Mouse (Mus musculus) heart, postnatal 0 days (tissue): Measurements from ENCODE around the gene Arpc3. TPM values are rescaled to one million over a fixed set of nuclear protein-coding genes. Genes with fewer than 3 reads are reported as not detected.
A peak's percentile ranks its signal among the peaks of the same experiment; 100 is the strongest.

Source experiments
- ATAC-seq: fragments of 200-750 bp; cut with Nextera tagmentation; 2 replicates; pipeline ENCODE4 v1.8.0; 2017; ENCODE audit warnings: low read depth, moderate number of reproducible peaks, moderate library complexity; ENCODE audit not compliant: insufficient read depth
- DNase-seq: peaks from one replicate; pipeline ENCODE4 v3.0.0-alpha.2; 2016; ENCODE audit warnings: low spot score
- H3K27ac ChIP-seq: fragments of 300-500 bp; sonication (generic); 2 replicates; pipeline ENCODE4 v1.5.1; 2014; ENCODE audit warnings: low read depth, mild to moderate bottlenecking
- H3K27me3 ChIP-seq: fragments of 300-500 bp; sonication (generic); 2 replicates; pipeline ENCODE4 v1.6.1; 2014; ENCODE audit warnings: low read length, mixed read lengths; ENCODE audit not compliant: control insufficient read depth, insufficient read depth
- H3K36me3 ChIP-seq: fragments of 300-500 bp; sonication (generic); replicated peaks from 2 replicates; pipeline ENCODE4 v1.6.1; 2014; ENCODE audit warnings: low read length, mixed read lengths; ENCODE audit not compliant: control insufficient read depth, insufficient read depth
- H3K4me1 ChIP-seq: fragments of 300-500 bp; sonication (generic); 2 replicates; pipeline ENCODE4 v1.6.1; 2014; ENCODE audit warnings: antibody characterized with exemption; ENCODE audit not compliant: control insufficient read depth, insufficient read depth
- H3K4me2 ChIP-seq: fragments of 300-500 bp; sonication (generic); 2 replicates; pipeline ENCODE4 v1.6.1; 2014; ENCODE audit warnings: low read depth, mild to moderate bottlenecking, low read length, moderate library complexity
- H3K4me3 ChIP-seq: fragments of 300-500 bp; sonication (generic); 2 replicates; pipeline ENCODE4 v1.5.1; 2014; ENCODE audit warnings: low read depth, low read length
- H3K9ac ChIP-seq: fragments of 300-500 bp; sonication (generic); replicated peaks from 2 replicates; pipeline ENCODE4 v1.6.1; 2014; ENCODE audit warnings: low read depth, low read length, mixed read lengths
- H3K9me3 ChIP-seq: fragments of 300-500 bp; sonication (generic); replicated peaks from 2 replicates; pipeline ENCODE4 v1.6.1; 2016; ENCODE audit warnings: low read length; ENCODE audit not compliant: control insufficient read depth
- CTCF ChIP-seq: IDR thresholded peaks from 2 replicates; pipeline ENCODE4 v1.5.1; 2016; ENCODE audit warnings: antibody characterized with exemption, control low read depth, low read depth
- EP300 ChIP-seq: IDR thresholded peaks from 2 replicates; pipeline ENCODE4 v1.6.1; 2016; ENCODE audit warnings: antibody characterized with exemption, low read depth
- WGBS: fragments of 180-500 bp; shearing (Covaris S2); extraction: QIAGEN DNeasy Blood & Tissue Kit; methylation state at CpG from one replicate; pipeline ENCODE4 v1.1.7; 2014; 5-methylcytosine and 5-hydroxymethylcytosine counted together
- polyA plus RNA-seq: library from polyadenylated mRNA; unstranded; fragments of >200 nt; fragmentation: Nextera tagmentation; extraction: Ambion mirVana; gene quantifications from 2 replicates; pipeline ENCODE4 v1.2.1, GENCODE M21; 2015
- total RNA-seq: library from RNA; depleted of rRNA; stranded (reverse); fragments of >200 nt; gene quantifications from 2 replicates; pipeline ENCODE4 v1.2.3, GENCODE M21; 2014; ENCODE audit warnings: low replicate concordance

Arpc3 gene
- total and polyA plus RNA-seq, 2 experiments from 2014 or later = 106 to 157 TPM

GRCm38 (mm10) chr5:122354492-122355067 lies 37.1 kb upstream of the Arpc3 start:
- ATAC-seq (peak; percentile 60), DNase-seq (no peak)
- no peaks in the 10 kb centered on the region for H3K9me3 ChIP-seq
- H3K27me3 ChIP-seq = no peaks in the 10 kb centered on the region
- H3K36me3 ChIP-seq = no peaks in the 10 kb centered on the region
- peak overlapping the region; percentile 83 for H3K4me3 ChIP-seq
- no peak for TF ChIP-seq EP300
- no peak for TF ChIP-seq CTCF
- H3K9ac ChIP-seq = peak overlapping the region; percentile 83
- WGBS = 0% methylated on average over 53 of the region's 57 CpGs
- peak overlapping the region; percentile 82 for H3K4me2 ChIP-seq
- H3K27ac ChIP-seq = peak overlapping the region; percentile 77
- peaks cover 7% of the 10 kb centered on the region for H3K4me1 ChIP-seq

- under 1% methylated on average over 27 of the region's 46 CpGs for WGBS
- H3K27me3 ChIP-seq = no peaks in the 10 kb centered on the region
- no peaks in the 10 kb centered on the region for H3K4me1 ChIP-seq
- peak within 1 kb of the TSS; percentile 68 for H3K4me2 ChIP-seq
- no peaks in the 10 kb centered on the region for H3K9me3 ChIP-seq
- peak within 1 kb of the TSS; percentile 83 for H3K4me3 ChIP-seq
- no peak for TF ChIP-seq CTCF
- no peak for TF ChIP-seq EP300
- ATAC-seq (peak; percentile 50), DNase-seq (peak; percentile 25)
- H3K9ac ChIP-seq = peak within 1 kb of the TSS; percentile 64
- peaks cover 48% of the 10 kb centered on the region for H3K36me3 ChIP-seq
- H3K27ac ChIP-seq = peak within 1 kb of the TSS; percentile 91
Observed at GRCm38 (mm10) chr5:122371591-122372191, 20.0 kb upstream of the Arpc3 start, which contains the start of gene Gpn3. Gene Gpn3 (plus strand): TSS chr5:122371876.

GRCm38 (mm10) chr5:122372192-122372769 lies 19.4 kb upstream of the Arpc3 start, which contains the start of gene Fam216a:
Gene Fam216a (minus strand): TSS chr5:122372364.
- TF ChIP-seq CTCF = no peak
- TF ChIP-seq EP300 = 0 out of 2 replicates have a peak, but pooled peaks have one; percentile 57
- DNase-seq = peak; percentile 96
- Histone ChIP-seq H3K27ac (peak within 1 kb of the TSS; percentile 91), H3K4me1 (no peaks in the 10 kb centered on the region), H3K9ac (peak within 1 kb of the TSS; percentile 64), H3K4me2 (peak within 1 kb of the TSS; percentile 68), H3K4me3 (peak within 1 kb of the TSS; percentile 83), H3K36me3 (peaks cover 45% of the 10 kb centered on the region), H3K9me3 (no peaks in the 10 kb centered on the region), H3K27me3 (no peaks in the 10 kb centered on the region)
- under 1% methylated on average over 52 of the region's 53 CpGs for WGBS
- ATAC-seq = peak; percentile 95

- Histone ChIP-seq H3K4me3 (peak overlapping the region; percentile 83), H3K36me3 (peaks cover 41% of the 10 kb centered on the region), H3K27ac (peak overlapping the region; percentile 91), H3K4me1 (no peaks in the 10 kb centered on the region), H3K9ac (peak overlapping the region; percentile 64), H3K27me3 (no peaks in the 10 kb centered on the region), H3K9me3 (no peaks in the 10 kb centered on the region), H3K4me2 (peak overlapping the region; percentile 68)
- DNase-seq = no peak
- no peak for TF ChIP-seq CTCF
- TF ChIP-seq EP300 = no peak
- ATAC-seq = no peak
- WGBS = 4% methylated on average over 5 of the region's 5 CpGs
Observed at GRCm38 (mm10) chr5:122372878-122373277, 18.8 kb upstream of the Arpc3 start.

- Histone ChIP-seq H3K9me3 (no peaks in the 10 kb centered on the region), H3K4me2 (no peak overlapping the region), H3K9ac (no peak overlapping the region), H3K27me3 (no peaks in the 10 kb centered on the region), H3K27ac (no peak overlapping the region), H3K4me3 (no peak overlapping the region), H3K4me1 (no peaks in the 10 kb centered on the region), H3K36me3 (peaks cover 47% of the 10 kb centered on the region)
- no peak for ATAC-seq
- no peak for TF ChIP-seq CTCF
- TF ChIP-seq EP300 = no peak
- WGBS = 81% methylated on average over 4 of the region's 4 CpGs
- DNase-seq = no peak
Observed at GRCm38 (mm10) chr5:122377101-122377833, 14.4 kb upstream of the Arpc3 start.
